Mouse (Mus musculus) spleen, adult 2 months (tissue): ENCODE data around the gene Atp8a2. TPM values are rescaled to one million over a fixed set of nuclear protein-coding genes. Genes with fewer than 3 reads are reported as not detected.
"Not testable (repeated sequence)": the region's sequence is repeated elsewhere in the genome, so short reads cannot be mapped to it uniquely, and the experiment has no call there.

Experiments
- DNase-seq, 2 experiments: peaks; one replicate each; pipeline versions ENCODE4 v3.0.0 to v3.0.0-alpha.2; 2012 to 2021; ENCODE audit warnings: low spot score in 2 of 2, low read depth in 1 of 2
- H3K27ac ChIP-seq: fragments of 200-500 bp; 2 replicates; pipeline ENCODE4 v1.5.1; 2012; ENCODE audit warnings: low read length, inconsistent platforms; ENCODE audit not compliant: insufficient read depth
- H3K27me3 ChIP-seq: fragments of 200-500 bp; 2 replicates; pipeline ENCODE4 v1.6.1; 2012; ENCODE audit warnings: mild to moderate bottlenecking, moderate library complexity, low read length, inconsistent platforms; ENCODE audit not compliant: control insufficient read depth, insufficient read depth
- H3K36me3 ChIP-seq: fragments of 200-500 bp; 2 replicates; pipeline ENCODE4 v1.6.1; 2012; ENCODE audit warnings: mild to moderate bottlenecking, low read length, inconsistent platforms; ENCODE audit not compliant: control insufficient read depth, insufficient read depth
- H3K4me1 ChIP-seq: fragments of 200-500 bp; 2 replicates; pipeline ENCODE4 v1.6.1; 2011; ENCODE audit warnings: inconsistent platforms; ENCODE audit not compliant: control insufficient read depth, insufficient read depth, insufficient read length
- H3K4me3 ChIP-seq: fragments of 200-500 bp; 2 replicates; pipeline ENCODE4 v1.5.1; 2011; ENCODE audit warnings: mild to moderate bottlenecking, inconsistent platforms; ENCODE audit not compliant: insufficient read depth, insufficient read length; ENCODE audit errors: extremely low read depth
- CTCF ChIP-seq: fragments of 200-500 bp; IDR thresholded peaks from 2 replicates; pipeline ENCODE4 v1.5.1; 2011; ENCODE audit warnings: mild to moderate bottlenecking, inconsistent platforms; ENCODE audit not compliant: insufficient read depth, insufficient read length, insufficient replicate concordance; ENCODE audit errors: extremely low read depth
- POLR2A ChIP-seq: fragments of 200-500 bp; IDR thresholded peaks from 2 replicates; pipeline ENCODE4 v1.6.1; 2011; ENCODE audit warnings: low read depth, low read length, inconsistent platforms
- WGBS: fragments of 180-500 bp; shearing (Covaris S2); methylation state at CpG from one replicate; pipeline ENCODE4 v1.1.7; 2018; 5-methylcytosine and 5-hydroxymethylcytosine counted together
- polyA plus RNA-seq: library from polyadenylated mRNA; depleted of rRNA; stranded (reverse); fragments of >200 nt; gene quantifications from 2 replicates; pipeline ENCODE4 v1.2.3, GENCODE M21; 2012

Gene Atp8a2
- polyA plus RNA-seq, 1 experiment: 0.32 TPM

GRCm38 (mm10) chr14:59839951-59840720 is 356.8 kb downstream of the Atp8a2 start:
- Histone ChIP-seq H3K27ac (no peak overlapping the region), H3K4me1 (no peaks in the 10 kb centered on the region), H3K36me3 (no peaks in the 10 kb centered on the region), H3K27me3 (no peaks in the 10 kb centered on the region), H3K4me3 (no peak overlapping the region)
- DNase-seq: no peak
- WGBS: 85% methylated on average over 14 of the region's 14 CpGs
- no peak for TF ChIP-seq POLR2A
- TF ChIP-seq CTCF: no peak

GRCm38 (mm10) chr14:59838446-59839259 is 358.3 kb downstream of the Atp8a2 start:
- not testable (repeated sequence) for DNase-seq, H3K27me3 ChIP-seq, H3K4me3 ChIP-seq, H3K27ac ChIP-seq, H3K36me3 ChIP-seq, H3K4me1 ChIP-seq
- WGBS: 85% methylated on average over 1 of the region's 3 CpGs

DNA sequence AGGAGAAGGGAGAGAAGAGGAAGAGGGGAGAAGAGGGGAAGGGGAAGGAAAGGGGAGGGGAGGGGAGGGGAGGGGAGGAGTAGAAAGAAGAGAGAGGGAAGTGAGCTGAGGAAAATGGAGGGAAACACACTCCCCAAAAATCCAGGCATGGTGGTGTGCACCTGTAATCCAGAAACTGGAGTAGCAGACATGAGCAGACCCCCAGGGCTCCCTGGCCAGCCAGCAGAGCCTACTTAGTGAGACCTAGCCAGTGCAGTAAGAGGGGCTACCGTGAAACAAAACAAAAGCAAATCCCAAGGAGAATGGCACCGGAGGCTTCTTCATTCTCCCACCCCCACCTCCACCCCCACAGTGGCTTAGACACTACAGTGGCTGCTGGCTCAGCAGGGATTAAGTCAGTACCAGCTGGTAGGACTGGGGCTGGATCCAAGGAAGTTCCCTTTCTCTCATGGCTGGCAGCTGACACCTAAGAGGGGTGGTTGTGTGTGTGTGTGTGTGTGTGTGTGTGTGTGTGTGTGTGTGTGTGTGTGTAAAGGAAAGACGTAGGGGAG is 359.2 kb downstream of the Atp8a2 start:
- H3K4me3 ChIP-seq, H3K27ac ChIP-seq, DNase-seq, H3K4me1 ChIP-seq, H3K27me3 ChIP-seq, H3K36me3 ChIP-seq: not testable (repeated sequence)
- no CpG with 5 or more reads among the region's 3 CpGs for WGBS

- H3K4me3 ChIP-seq: no peak overlapping the region
- WGBS: 57% methylated on average over 10 of the region's 10 CpGs
- H3K36me3 ChIP-seq: no peaks in the 10 kb centered on the region
- DNase-seq: no peak
- no peaks in the 10 kb centered on the region for H3K27me3 ChIP-seq
- TF ChIP-seq POLR2A (no peak), CTCF (no peak)
- H3K4me1 ChIP-seq: no peaks in the 10 kb centered on the region
- no peak overlapping the region for H3K27ac ChIP-seq
Measured at GRCm38 (mm10) chr14:59836876-59837543, 360.0 kb downstream of the Atp8a2 start.

DNA sequence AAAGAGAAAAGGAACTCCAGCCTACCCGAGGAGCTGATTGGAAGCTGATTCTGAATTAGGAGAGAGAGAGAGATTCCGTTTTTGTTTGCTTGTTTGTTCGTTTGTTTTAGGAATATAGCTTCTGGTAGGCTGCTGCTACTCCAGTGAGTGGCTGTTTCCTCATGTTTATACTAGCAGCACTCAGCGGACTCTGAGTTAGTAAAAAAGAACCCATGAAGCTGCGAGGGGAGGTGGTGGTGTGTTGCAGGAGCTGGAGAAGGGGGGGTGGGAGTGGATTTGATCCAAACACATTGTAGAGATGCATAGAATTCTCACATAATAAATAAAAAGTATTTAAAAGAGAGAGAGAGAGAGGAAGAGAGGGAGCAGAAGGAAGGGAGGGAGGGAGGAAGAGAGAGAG is 367.4 kb downstream of the Atp8a2 start:
- 84% methylated on average over 5 of the region's 5 CpGs for WGBS
- no peaks in the 10 kb centered on the region for H3K36me3 ChIP-seq

GRCm38 (mm10) chr14:59827409-59827808 is 369.6 kb downstream of the Atp8a2 start:
- H3K27me3 ChIP-seq: no peaks in the 10 kb centered on the region
- H3K36me3 ChIP-seq: no peaks in the 10 kb centered on the region
- no peak for TF ChIP-seq CTCF
- no peak for TF ChIP-seq POLR2A
- H3K4me1 ChIP-seq: no peaks in the 10 kb centered on the region
- no peak overlapping the region for H3K4me3 ChIP-seq
- H3K27ac ChIP-seq: no peak overlapping the region
- DNase-seq: no peak
- WGBS: 89% methylated on average over 5 of the region's 5 CpGs

More for the DNA sequence above, 367.4 kb downstream of the Atp8a2 start:
- no peak for DNase-seq
- no peak overlapping the region for H3K4me3 ChIP-seq
- H3K4me1 ChIP-seq: no peaks in the 10 kb centered on the region
- no peak overlapping the region for H3K27ac ChIP-seq
- no peaks in the 10 kb centered on the region for H3K27me3 ChIP-seq
- no peak for TF ChIP-seq CTCF
- no peak for TF ChIP-seq POLR2A
